Mouse (Mus musculus): ENCODE results near the gene Elmsan1. TPM values are rescaled to one million over a fixed set of nuclear protein-coding genes. Genes with fewer than 3 reads are reported as not detected.

The Elmsan1 gene
- polyA plus RNA-seq, 1 experiment from 2014 or later, result 12.5 TPM

GRCm38 (mm10) chr12:84165631-84166373 is 52.9 kb downstream of the Elmsan1 start:
- Histone ChIP-seq H3K4me3 (no peak overlapping the region), H3K9ac (no peak overlapping the region), H3K4me2 (no peak overlapping the region), H3K27me3 (no peaks in the 10 kb centered on the region), H3K9me3 (no peaks in the 10 kb centered on the region), H3K27ac (0 out of 2 replicates have a peak overlapping the region, but pooled peaks have one; percentile 6), H3K4me1 (peaks cover 26% of the 10 kb centered on the region), H3K36me3 (peaks cover 43% of the 10 kb centered on the region; the same call in 1 of the 2 replicates)
- 33% methylated on average over 8 of the region's 8 CpGs for WGBS
- no peak for ATAC-seq (ENCODE audit: borderline replicate concordance, extremely low read depth, low FRiP score, low TSS enrichment)

DNA sequence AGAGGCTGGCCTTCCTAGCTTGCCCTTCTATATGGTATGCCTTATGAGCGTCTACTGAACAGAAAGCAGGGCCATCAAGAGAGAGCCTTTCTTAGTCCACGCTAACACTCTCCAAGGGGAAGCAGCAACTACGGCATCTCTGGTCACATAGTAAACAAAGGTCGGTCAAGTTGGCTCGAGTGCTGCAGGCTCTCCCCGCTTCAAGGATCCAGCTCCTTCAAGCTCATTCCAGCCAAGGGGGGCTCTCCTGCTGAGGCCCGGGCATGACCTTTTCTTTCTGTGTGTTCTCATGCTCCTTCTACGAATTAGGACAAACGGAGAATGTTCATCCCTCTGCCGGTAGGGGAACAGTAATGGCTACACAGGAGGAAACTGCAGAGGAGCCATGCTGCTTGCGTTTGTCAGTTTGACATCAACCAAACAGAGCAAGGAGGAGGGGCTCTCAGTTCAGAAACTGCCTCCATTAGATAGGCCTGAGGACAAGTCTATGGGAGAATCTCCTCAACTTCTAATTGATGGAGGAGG is 55.0 kb downstream of the Elmsan1 start:
- no peak for ATAC-seq (ENCODE audit: borderline replicate concordance, extremely low read depth, low FRiP score, low TSS enrichment)
- no peak overlapping the region for H3K4me2 ChIP-seq
- H3K27ac ChIP-seq, result no peak overlapping the region
- no peak overlapping the region for H3K9ac ChIP-seq
- peaks cover 57% of the 10 kb centered on the region for H3K36me3 ChIP-seq
- peaks cover 26% of the 10 kb centered on the region for H3K4me1 ChIP-seq
- no peaks in the 10 kb centered on the region for H3K27me3 ChIP-seq
- 71% methylated on average over 11 of the region's 11 CpGs for WGBS
- H3K9me3 ChIP-seq, result no peaks in the 10 kb centered on the region
- H3K4me3 ChIP-seq, result no peak overlapping the region

- Histone ChIP-seq H3K9me3 (no peaks in the 10 kb centered on the region), H3K4me3 (no peak overlapping the region), H3K27ac (no peak overlapping the region), H3K36me3 (peaks cover 62% of the 10 kb centered on the region), H3K4me1 (peaks cover 26% of the 10 kb centered on the region), H3K27me3 (no peaks in the 10 kb centered on the region), H3K9ac (no peak overlapping the region), H3K4me2 (no peak overlapping the region)
- WGBS, result 75% methylated on average over 9 of the region's 9 CpGs
- no peak for ATAC-seq (ENCODE audit: borderline replicate concordance, extremely low read depth, low FRiP score, low TSS enrichment)
Observed at GRCm38 (mm10) chr12:84163133-84163532, 55.5 kb downstream of the Elmsan1 start.

DNA sequence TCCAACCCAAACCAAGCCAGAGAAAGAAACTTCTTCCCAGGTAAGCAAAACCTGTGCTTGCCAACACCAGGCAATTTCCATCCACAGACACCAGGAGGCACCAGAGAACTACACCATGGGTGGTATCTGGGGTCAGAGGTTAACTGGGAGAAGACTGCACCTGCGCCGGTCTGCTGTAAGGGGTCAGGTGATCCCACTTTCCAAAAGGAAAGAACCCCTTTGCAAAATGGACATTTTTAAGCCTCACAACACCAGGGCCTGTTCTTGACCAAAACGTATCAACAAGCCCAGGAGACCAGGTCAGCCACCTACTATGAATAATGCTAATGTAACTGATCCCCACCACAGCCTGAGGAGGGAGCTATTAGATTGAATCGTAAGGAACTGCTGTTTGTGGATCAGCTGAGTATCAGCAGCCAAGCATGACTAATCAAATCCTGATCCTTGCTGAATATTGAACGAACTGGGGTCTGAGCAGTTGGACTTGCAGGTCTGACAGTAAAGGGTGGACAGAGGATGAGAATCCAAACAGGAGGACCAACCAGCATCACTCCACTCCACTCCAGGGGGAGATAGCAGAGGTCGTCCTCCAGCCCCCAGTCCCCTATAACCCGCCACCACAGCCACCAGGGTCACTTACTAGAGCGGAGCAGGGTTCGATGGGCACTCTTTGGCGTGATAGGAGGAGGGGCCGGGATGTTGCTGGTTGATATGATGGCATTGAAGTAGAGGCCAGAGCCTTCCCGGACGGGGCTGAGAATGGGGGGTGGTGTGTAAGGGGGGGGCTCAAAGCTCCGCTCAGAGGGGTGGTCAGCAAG is 56.9 kb downstream of the Elmsan1 start:
- ATAC-seq (ENCODE audit: borderline replicate concordance, extremely low read depth, low FRiP score, low TSS enrichment), result no peak; the same call in 1 of the 2 replicates
- Histone ChIP-seq H3K36me3 (peaks cover 64% of the 10 kb centered on the region), H3K27ac (0 out of 2 replicates have a peak overlapping the region, but pooled peaks have one; percentile 17), H3K9me3 (no peaks in the 10 kb centered on the region), H3K4me3 (no peak overlapping the region), H3K9ac (no peak overlapping the region), H3K4me2 (no peak overlapping the region), H3K4me1 (peaks cover 26% of the 10 kb centered on the region), H3K27me3 (no peaks in the 10 kb centered on the region)
- 75% methylated on average over 14 of the region's 14 CpGs for WGBS

GRCm38 (mm10) chr12:84161116-84161515 is 57.6 kb downstream of the Elmsan1 start:
- Histone ChIP-seq H3K4me3 (no peak overlapping the region), H3K9me3 (no peaks in the 10 kb centered on the region), H3K36me3 (peaks cover 71% of the 10 kb centered on the region), H3K27me3 (no peaks in the 10 kb centered on the region), H3K27ac (peak overlapping the region; percentile 17; the same call in 1 of the 2 replicates), H3K9ac (no peak overlapping the region), H3K4me2 (no peak overlapping the region), H3K4me1 (peaks cover 21% of the 10 kb centered on the region)
- WGBS, result 34% methylated on average over 8 of the region's 8 CpGs
- 0 out of 2 replicates have a peak, but pooled peaks have one; percentile 58 for ATAC-seq (ENCODE audit: borderline replicate concordance, extremely low read depth, low FRiP score, low TSS enrichment)

GRCm38 (mm10) chr12:84160491-84160890 is 58.2 kb downstream of the Elmsan1 start:
- Histone ChIP-seq H3K4me3 (no peak overlapping the region), H3K36me3 (peaks cover 76% of the 10 kb centered on the region), H3K4me1 (peaks cover 17% of the 10 kb centered on the region; the same call in 1 of the 2 replicates), H3K9ac (no peak overlapping the region), H3K27ac (no peak overlapping the region), H3K9me3 (no peaks in the 10 kb centered on the region), H3K27me3 (no peaks in the 10 kb centered on the region), H3K4me2 (no peak overlapping the region)
- WGBS, result 91% methylated on average over 8 of the region's 8 CpGs
- no peak for ATAC-seq (ENCODE audit: borderline replicate concordance, extremely low read depth, low FRiP score, low TSS enrichment)

DNA sequence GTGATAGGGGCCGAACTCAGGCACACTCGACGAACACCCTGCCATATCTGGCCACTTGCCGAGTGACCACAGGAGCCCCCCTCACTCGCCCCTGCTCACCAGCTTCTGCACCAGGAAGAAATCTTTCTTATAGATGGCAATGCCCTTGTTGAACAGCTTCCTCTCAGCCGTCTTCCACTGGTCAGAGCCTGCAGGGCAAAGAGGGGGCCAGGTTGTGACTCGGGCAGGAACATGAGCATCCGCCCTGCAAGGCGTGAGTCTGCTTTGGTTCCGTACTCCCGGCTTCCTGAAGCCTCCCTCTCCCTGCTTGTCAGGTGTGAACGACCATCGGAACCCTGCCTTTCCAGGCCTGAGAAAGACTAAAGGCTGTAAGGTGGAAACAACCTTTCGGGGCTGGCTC is 60.5 kb downstream of the Elmsan1 start:
- H3K9ac ChIP-seq, result no peak overlapping the region
- peaks cover 13% of the 10 kb centered on the region; the same call in 1 of the 2 replicates for H3K4me1 ChIP-seq
- no peak overlapping the region for H3K4me2 ChIP-seq
- peaks cover 86% of the 10 kb centered on the region for H3K36me3 ChIP-seq
- ATAC-seq (ENCODE audit: borderline replicate concordance, extremely low read depth, low FRiP score, low TSS enrichment), result no peak
- H3K9me3 ChIP-seq, result no peaks in the 10 kb centered on the region
- no peak overlapping the region for H3K27ac ChIP-seq
- H3K27me3 ChIP-seq, result no peaks in the 10 kb centered on the region
- H3K4me3 ChIP-seq, result no peak overlapping the region
- WGBS, result 81% methylated on average over 14 of the region's 14 CpGs

DNA sequence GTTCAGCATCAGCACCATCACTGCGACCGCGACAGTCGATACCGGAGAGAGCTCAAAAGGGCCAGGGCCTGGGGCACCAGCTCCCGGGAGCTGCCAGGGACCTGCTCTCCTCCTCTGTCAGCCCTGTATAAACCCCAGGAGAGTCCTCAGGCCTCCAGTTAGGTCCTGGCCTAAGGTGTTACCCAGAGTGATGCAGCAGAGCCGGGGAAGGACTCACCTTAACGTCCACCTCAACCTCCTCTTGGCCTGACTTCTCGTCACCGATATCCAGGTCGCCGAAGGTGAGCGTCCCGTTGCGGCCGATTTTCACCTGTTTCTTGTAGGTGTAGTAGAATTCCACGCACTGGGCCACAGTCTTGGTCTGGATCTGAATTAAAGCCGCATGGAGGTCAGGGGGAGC is 62.5 kb downstream of the Elmsan1 start:
- no peak for ATAC-seq (ENCODE audit: borderline replicate concordance, extremely low read depth, low FRiP score, low TSS enrichment)

DNA sequence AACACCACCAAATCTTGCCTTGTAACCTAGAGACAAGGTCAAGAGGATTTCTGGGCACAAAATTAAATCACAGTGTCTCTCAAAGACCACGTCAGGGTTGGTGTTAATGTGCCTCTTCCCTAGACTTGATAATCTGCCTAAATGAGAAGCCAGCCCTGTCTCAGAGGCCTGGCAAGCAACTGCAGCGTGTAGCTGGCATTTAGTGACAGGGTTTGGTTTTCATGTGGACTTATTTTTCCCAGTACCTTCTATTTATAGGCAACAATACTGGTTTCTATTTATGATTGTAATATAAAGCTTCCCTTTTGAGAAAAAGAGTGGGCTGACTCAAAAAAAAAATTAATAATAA is 63.2 kb downstream of the Elmsan1 start:
- no peak overlapping the region for H3K4me3 ChIP-seq
- H3K4me1 ChIP-seq, result peaks cover 9% of the 10 kb centered on the region; the same call in 1 of the 2 replicates
- no peak overlapping the region for H3K4me2 ChIP-seq
- no peak overlapping the region for H3K9ac ChIP-seq
- no peaks in the 10 kb centered on the region for H3K27me3 ChIP-seq
- no peak for ATAC-seq (ENCODE audit: borderline replicate concordance, extremely low read depth, low FRiP score, low TSS enrichment)
- H3K27ac ChIP-seq, result no peak overlapping the region
- 59% methylated on average over 2 of the region's 2 CpGs for WGBS
- no peaks in the 10 kb centered on the region for H3K9me3 ChIP-seq
- peaks cover 83% of the 10 kb centered on the region for H3K36me3 ChIP-seq

More for the DNA sequence above, 62.5 kb downstream of the Elmsan1 start:
- H3K4me2 ChIP-seq, result no peak overlapping the region
- peaks cover 87% of the 10 kb centered on the region for H3K36me3 ChIP-seq
- 89% methylated on average over 18 of the region's 18 CpGs for whole genome bisulfite sequencing
- peaks cover 10% of the 10 kb centered on the region; the same call in 1 of the 2 replicates for H3K4me1 ChIP-seq
- no peak overlapping the region for H3K4me3 ChIP-seq
- H3K9ac ChIP-seq, result no peak overlapping the region
- no peak overlapping the region for H3K27ac ChIP-seq
- no peaks in the 10 kb centered on the region for H3K27me3 ChIP-seq
- no peaks in the 10 kb centered on the region for H3K9me3 ChIP-seq

DNA sequence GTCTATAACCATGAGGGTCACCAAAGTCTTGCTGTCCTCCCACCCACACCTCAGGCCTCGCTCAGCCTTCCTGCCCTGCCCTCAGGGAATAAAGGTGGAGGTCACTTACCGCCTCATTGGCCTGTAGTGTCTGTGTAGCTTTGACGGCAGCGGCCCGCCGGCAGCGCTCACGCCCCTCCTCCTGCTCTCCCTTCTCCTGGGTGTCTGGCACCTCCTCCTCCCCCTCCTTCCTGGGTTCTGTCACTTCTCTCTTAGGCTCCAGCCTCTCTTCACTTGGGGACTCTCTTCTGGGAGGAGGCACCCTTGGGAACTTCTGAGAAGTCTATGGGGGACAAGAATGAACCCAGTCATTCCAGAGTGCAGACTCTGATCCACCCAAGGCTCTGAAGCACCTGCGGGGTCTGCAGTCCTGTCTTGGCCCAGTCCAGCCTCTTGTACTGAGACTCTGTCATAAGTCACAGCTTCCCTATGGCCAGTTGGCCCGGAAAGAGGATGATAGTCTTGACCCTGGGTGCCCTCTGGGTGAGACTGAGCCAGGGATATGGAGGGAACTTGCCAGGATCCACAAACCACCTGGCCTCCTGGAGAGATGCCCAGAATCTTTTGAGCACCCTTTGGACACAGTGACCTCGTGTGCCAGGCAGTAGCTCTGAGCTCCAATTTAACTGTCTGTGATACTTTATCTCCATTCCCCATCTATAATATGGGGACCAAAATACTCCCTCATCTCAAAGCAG is 63.7 kb downstream of the Elmsan1 start:
- Histone ChIP-seq H3K27me3 (no peaks in the 10 kb centered on the region), H3K9me3 (no peaks in the 10 kb centered on the region), H3K27ac (no peak overlapping the region), H3K4me3 (no peak overlapping the region), H3K4me2 (no peak overlapping the region), H3K36me3 (peaks cover 78% of the 10 kb centered on the region), H3K4me1 (peaks cover 9% of the 10 kb centered on the region; the same call in 1 of the 2 replicates), H3K9ac (no peak overlapping the region)
- ATAC-seq (ENCODE audit: borderline replicate concordance, extremely low read depth, low FRiP score, low TSS enrichment), result peak; percentile 50; the same call in 1 of the 2 replicates
- 44% methylated on average over 11 of the region's 11 CpGs for WGBS

DNA sequence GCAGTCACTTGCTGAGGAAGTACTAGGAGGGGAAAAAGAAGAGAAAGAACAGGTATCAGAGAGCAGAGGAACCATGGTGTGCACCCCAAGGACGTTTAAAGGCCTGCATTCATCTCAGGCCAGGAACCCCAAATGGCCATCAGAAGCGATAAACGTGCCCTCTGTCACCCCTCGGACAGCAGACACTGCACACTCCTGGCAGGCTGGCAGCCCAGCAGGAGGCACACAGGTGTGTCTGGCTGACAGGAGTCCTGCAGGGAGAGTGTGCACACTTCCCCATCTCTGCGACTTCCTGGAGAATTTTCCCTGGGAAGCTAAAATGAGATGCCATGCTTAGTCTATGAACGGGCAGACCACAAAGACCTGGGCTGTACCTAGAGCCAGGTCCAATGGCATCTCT is 65.3 kb downstream of the Elmsan1 start:
- no peaks in the 10 kb centered on the region for H3K9me3 ChIP-seq
- H3K36me3 ChIP-seq, result peaks cover 66% of the 10 kb centered on the region
- H3K4me2 ChIP-seq, result no peak overlapping the region
- no peak for ATAC-seq (ENCODE audit: borderline replicate concordance, extremely low read depth, low FRiP score, low TSS enrichment)
- no peak overlapping the region for H3K27ac ChIP-seq
- H3K9ac ChIP-seq, result no peak overlapping the region
- WGBS, result 79% methylated on average over 6 of the region's 6 CpGs
- H3K4me3 ChIP-seq, result no peak overlapping the region
- H3K4me1 ChIP-seq, result peaks cover 15% of the 10 kb centered on the region
- H3K27me3 ChIP-seq, result no peaks in the 10 kb centered on the region

Data from lung, embryonic 15.5 days (tissue).